Mouse (Mus musculus) forebrain, embryonic 14.5 days (tissue): ENCODE results near the gene Armc8. TPM values are rescaled to one million over a fixed set of nuclear protein-coding genes. Genes with fewer than 3 reads are reported as not detected.

ENCODE experiments used
- ATAC-seq: fragments of 200-750 bp; cut with Nextera tagmentation; 2 replicates; pipeline ENCODE4 v1.8.0; 2017; ENCODE audit warnings: mild to moderate bottlenecking, moderate library complexity
- DNase-seq: peaks from one replicate; pipeline ENCODE4 v3.0.0-alpha.2; 2015; ENCODE audit warnings: low spot score
- H3K27ac ChIP-seq: fragments of 300-500 bp; sonication (generic); 2 replicates; pipeline ENCODE4 v1.5.1; 2014; ENCODE audit warnings: low read depth, mild to moderate bottlenecking, control low read depth, low read length, moderate library complexity
- H3K27me3 ChIP-seq: fragments of 300-500 bp; sonication (generic); replicated peaks from 2 replicates; pipeline ENCODE4 v1.6.1; 2014; ENCODE audit warnings: low read length, control low read depth, mixed read lengths; ENCODE audit not compliant: control insufficient read depth, insufficient read depth
- H3K36me3 ChIP-seq: fragments of 300-500 bp; sonication (generic); 2 replicates; pipeline ENCODE4 v1.6.1; 2014; ENCODE audit warnings: low read length, control low read depth; ENCODE audit not compliant: control insufficient read depth, insufficient read depth
- H3K4me1 ChIP-seq: fragments of 300-500 bp; sonication (generic); 2 replicates; pipeline ENCODE4 v1.6.1; 2014; ENCODE audit warnings: antibody characterized with exemption, low read length, control low read depth; ENCODE audit not compliant: control insufficient read depth, insufficient read depth
- H3K4me2 ChIP-seq: fragments of 300-500 bp; sonication (generic); 2 replicates; pipeline ENCODE4 v1.6.1; 2014; ENCODE audit warnings: mild to moderate bottlenecking, control low read depth, low read length
- H3K4me3 ChIP-seq: fragments of 300-500 bp; sonication (generic); 2 replicates; pipeline ENCODE4 v1.5.1; 2014; ENCODE audit warnings: low read depth, low read length, control low read depth
- H3K9ac ChIP-seq: fragments of 300-500 bp; sonication (generic); 2 replicates; pipeline ENCODE4 v1.6.1; 2014; ENCODE audit warnings: mild to moderate bottlenecking, low read length, control low read depth, moderate library complexity
- H3K9me3 ChIP-seq: fragments of 300-500 bp; sonication (generic); replicated peaks from 2 replicates; pipeline ENCODE4 v1.6.1; 2016; ENCODE audit warnings: low read length, control low read depth, mixed read lengths; ENCODE audit not compliant: control insufficient read depth
- WGBS: fragments of 180-500 bp; shearing (Covaris S2); extraction: QIAGEN DNeasy Blood & Tissue Kit; methylation state at CpG from one replicate; pipeline ENCODE4 v1.1.7; 2014; 5-methylcytosine and 5-hydroxymethylcytosine counted together
- polyA plus RNA-seq: library from polyadenylated mRNA; unstranded; fragments of >200 nt; fragmentation: Nextera tagmentation; extraction: Ambion mirVana; gene quantifications from 2 replicates; pipeline ENCODE4 v1.2.1, GENCODE M21; 2014

The Armc8 gene
- polyA plus RNA-seq, 1 experiment from 2014 or later = 60.6 TPM

DNA sequence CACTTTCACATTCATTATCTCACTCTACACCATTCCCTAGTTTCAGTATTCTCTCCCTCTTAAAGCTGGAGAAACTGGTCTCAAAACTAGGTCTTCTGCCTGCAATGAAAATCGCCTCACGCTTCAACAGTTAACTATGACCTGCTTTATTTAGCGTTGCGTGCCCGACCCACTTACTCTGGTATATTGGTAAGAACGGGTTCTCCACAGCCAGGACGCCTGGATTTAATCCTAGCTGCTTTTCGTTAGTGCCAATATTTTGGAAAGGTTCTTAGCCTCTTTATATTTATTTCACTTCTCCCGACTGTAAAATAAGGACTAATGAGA, 335 bp upstream of the Armc8 start:
- peak overlapping the region; percentile 28; the same call in 1 of the 2 replicates for H3K27ac ChIP-seq
- peaks cover 10% of the 10 kb centered on the region for H3K4me1 ChIP-seq
- H3K27me3 ChIP-seq = no peaks in the 10 kb centered on the region
- no peaks in the 10 kb centered on the region for H3K36me3 ChIP-seq
- H3K4me2 ChIP-seq = peak overlapping the region; percentile 87
- peak; percentile 63; the same call in 1 of the 2 replicates for ATAC-seq
- 2% methylated on average over 9 of the region's 9 CpGs for WGBS
- no peak for DNase-seq
- peak overlapping the region; percentile 77 for H3K9ac ChIP-seq
- no peaks in the 10 kb centered on the region for H3K9me3 ChIP-seq
- peak overlapping the region; percentile 93 for H3K4me3 ChIP-seq

GRCm38 (mm10) chr9:99568023-99568346, 714 bp downstream of the Armc8 start:
- ATAC-seq = peak; percentile 50

GRCm38 (mm10) chr9:99563714-99564113, 5.0 kb downstream of the Armc8 start:
- WGBS = 29% methylated on average over 11 of the region's 11 CpGs
- H3K27me3 ChIP-seq = no peaks in the 10 kb centered on the region
- H3K36me3 ChIP-seq = no peaks in the 10 kb centered on the region
- no peak overlapping the region for H3K4me2 ChIP-seq
- H3K4me3 ChIP-seq = no peak overlapping the region
- H3K4me1 ChIP-seq = peaks cover 7% of the 10 kb centered on the region
- no peaks in the 10 kb centered on the region for H3K9me3 ChIP-seq
- no peak overlapping the region for H3K27ac ChIP-seq
- H3K9ac ChIP-seq = no peak overlapping the region
- ATAC-seq = no peak
- no peak for DNase-seq

More at GRCm38 (mm10) chr9:99568023-99568346, 714 bp downstream of the Armc8 start:
- Histone ChIP-seq H3K9ac (peak overlapping the region; percentile 77), H3K27me3 (no peaks in the 10 kb centered on the region), H3K36me3 (no peaks in the 10 kb centered on the region), H3K9me3 (no peaks in the 10 kb centered on the region), H3K4me2 (peak overlapping the region; percentile 87), H3K4me1 (peaks cover 10% of the 10 kb centered on the region), H3K4me3 (peak overlapping the region; percentile 93), H3K27ac (peak overlapping the region; percentile 87; the same call in 1 of the 2 replicates)
- under 1% methylated on average over 15 of the region's 15 CpGs for WGBS
- peak; percentile 42 for DNase-seq

- DNase-seq (no peak), ATAC-seq (no peak)
- Histone ChIP-seq H3K36me3 (no peaks in the 10 kb centered on the region), H3K4me2 (no peak overlapping the region), H3K27me3 (no peaks in the 10 kb centered on the region), H3K27ac (no peak overlapping the region), H3K4me1 (no peaks in the 10 kb centered on the region), H3K9ac (no peak overlapping the region), H3K9me3 (no peaks in the 10 kb centered on the region), H3K4me3 (no peak overlapping the region)
- 95% methylated on average over 3 of the region's 3 CpGs for WGBS
Observed at GRCm38 (mm10) chr9:99560389-99560788, 8.3 kb downstream of the Armc8 start.

DNA sequence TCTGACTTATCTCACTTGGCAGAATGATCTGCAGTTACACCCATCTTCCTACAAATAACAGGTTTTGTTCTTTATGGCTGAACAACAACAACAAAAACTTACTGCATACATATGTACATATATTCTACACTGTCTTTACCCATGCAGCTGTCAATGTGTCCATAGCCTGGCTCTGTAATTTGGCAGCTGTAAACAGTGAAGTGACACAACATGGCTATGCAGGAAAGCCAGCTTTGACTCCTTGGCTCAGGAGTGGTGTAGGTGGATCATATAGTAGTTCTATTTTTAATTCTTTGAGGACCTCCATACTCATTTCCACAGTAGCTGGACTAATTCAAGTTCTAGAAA, 9.2 kb downstream of the Armc8 start:
- H3K9me3 ChIP-seq = no peaks in the 10 kb centered on the region
- DNase-seq (no peak), ATAC-seq (no peak)
- H3K4me1 ChIP-seq = no peaks in the 10 kb centered on the region
- no peak overlapping the region for H3K4me3 ChIP-seq
- no peaks in the 10 kb centered on the region for H3K36me3 ChIP-seq
- no peak overlapping the region for H3K4me2 ChIP-seq
- no peaks in the 10 kb centered on the region for H3K27me3 ChIP-seq
- no peak overlapping the region for H3K9ac ChIP-seq
- H3K27ac ChIP-seq = no peak overlapping the region

DNA sequence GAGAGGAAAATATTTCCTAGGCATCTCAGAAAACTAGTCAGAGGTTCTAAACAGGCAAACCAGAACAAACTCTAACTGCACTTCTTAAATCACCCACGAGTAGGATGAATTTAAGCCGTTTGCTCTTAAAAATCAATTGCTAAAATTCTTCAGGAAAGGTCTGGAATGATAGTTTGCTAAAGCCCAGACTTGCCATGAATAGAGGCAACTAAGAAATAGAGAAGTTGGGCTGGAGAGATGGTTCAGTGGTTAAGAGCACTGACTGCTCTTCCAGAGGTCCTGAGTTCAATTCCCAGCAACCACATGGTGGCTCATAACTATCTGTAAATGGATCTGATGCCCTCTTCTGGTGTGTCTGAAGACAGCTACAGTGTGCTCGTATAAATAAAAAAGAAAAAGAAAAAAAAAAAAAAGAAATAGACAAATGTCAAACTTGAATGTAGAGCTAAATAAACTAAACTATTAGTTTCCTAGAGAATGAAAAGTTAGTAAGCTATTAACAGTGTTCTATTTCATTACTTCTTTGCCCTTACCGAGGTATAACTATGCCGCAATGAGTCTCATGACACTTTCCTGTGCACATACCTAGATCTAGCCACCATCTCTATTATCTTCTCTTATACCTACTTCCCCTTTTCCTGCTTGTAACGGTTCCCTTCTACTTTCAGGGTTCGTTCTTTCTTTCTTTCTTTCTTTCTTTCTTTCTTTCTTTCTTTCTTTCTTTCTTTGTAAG, 9.7 kb downstream of the Armc8 start:
- ATAC-seq = no peak
- Histone ChIP-seq H3K9ac (no peak overlapping the region), H3K4me1 (no peaks in the 10 kb centered on the region), H3K27ac (no peak overlapping the region), H3K4me2 (no peak overlapping the region), H3K36me3 (no peaks in the 10 kb centered on the region), H3K9me3 (no peaks in the 10 kb centered on the region), H3K27me3 (no peaks in the 10 kb centered on the region), H3K4me3 (no peak overlapping the region)
- WGBS = 92% methylated on average over 7 of the region's 7 CpGs
- no peak for DNase-seq

- H3K4me3 ChIP-seq = no peak overlapping the region
- DNase-seq (no peak), ATAC-seq (no peak)
- H3K4me2 ChIP-seq = no peak overlapping the region
- no peaks in the 10 kb centered on the region for H3K9me3 ChIP-seq
- no peak overlapping the region for H3K27ac ChIP-seq
- no peaks in the 10 kb centered on the region for H3K36me3 ChIP-seq
- 91% methylated on average over 8 of the region's 8 CpGs for WGBS
- no peaks in the 10 kb centered on the region for H3K27me3 ChIP-seq
- no peaks in the 10 kb centered on the region for H3K4me1 ChIP-seq
- no peak overlapping the region for H3K9ac ChIP-seq
Observed at GRCm38 (mm10) chr9:99557580-99558300, 11.0 kb downstream of the Armc8 start.

DNA sequence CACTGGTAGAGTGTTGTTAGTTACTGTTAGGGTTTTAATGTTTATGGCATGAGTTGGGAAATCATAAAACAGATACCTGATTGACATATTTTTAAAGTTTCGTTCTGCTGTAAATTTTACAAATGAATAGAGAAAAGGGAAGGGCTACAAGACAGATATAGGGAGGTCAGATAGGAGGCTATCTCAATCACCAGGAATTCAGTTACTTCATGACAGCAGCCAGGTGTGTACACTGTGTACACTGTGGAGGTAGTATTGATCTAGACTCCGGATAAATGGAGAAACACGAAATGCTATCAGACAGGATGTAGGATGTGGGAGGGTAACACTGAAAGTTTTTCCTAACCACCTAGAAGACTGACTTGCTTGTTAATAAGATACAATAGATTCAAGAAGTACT, 13.4 kb downstream of the Armc8 start:
- WGBS = 96% methylated on average over 3 of the region's 3 CpGs
- no peak for ATAC-seq
- Histone ChIP-seq H3K4me2 (no peak overlapping the region), H3K4me1 (no peaks in the 10 kb centered on the region), H3K9ac (no peak overlapping the region), H3K4me3 (no peak overlapping the region), H3K36me3 (0 out of 2 replicates have a peak, but pooled peaks cover 3% of the 10 kb centered on the region), H3K9me3 (no peaks in the 10 kb centered on the region), H3K27me3 (no peaks in the 10 kb centered on the region), H3K27ac (no peak overlapping the region)
- DNase-seq = no peak

DNA sequence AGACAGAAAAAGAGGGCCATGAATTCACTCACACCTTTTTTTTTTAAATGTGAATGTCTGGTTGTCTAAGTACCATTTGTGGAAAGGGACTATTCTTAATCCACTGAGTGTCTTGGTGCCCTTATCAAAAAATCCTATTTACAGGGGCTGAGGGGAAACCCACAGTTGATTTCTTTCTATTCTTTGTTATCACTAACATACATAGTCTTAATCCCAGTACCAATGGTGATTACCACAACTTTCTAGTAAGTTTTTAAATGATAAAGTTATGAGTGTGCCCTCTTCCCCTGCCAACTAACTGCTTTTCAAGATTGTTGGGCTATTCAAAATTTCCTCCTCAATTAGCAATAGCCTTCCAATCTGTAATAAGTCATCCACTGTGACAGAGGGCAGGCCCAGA, 14.6 kb downstream of the Armc8 start:
- Histone ChIP-seq H3K4me1 (no peaks in the 10 kb centered on the region), H3K4me3 (no peak overlapping the region), H3K27me3 (no peaks in the 10 kb centered on the region), H3K36me3 (0 out of 2 replicates have a peak, but pooled peaks cover 3% of the 10 kb centered on the region), H3K9ac (no peak overlapping the region), H3K4me2 (no peak overlapping the region), H3K9me3 (no peaks in the 10 kb centered on the region), H3K27ac (no peak overlapping the region)
- ATAC-seq = no peak
- no peak for DNase-seq
